Mouse (Mus musculus) liver, adult 2 months (tissue): ENCODE measurements at regions not wholly inside any gene's neighbourhood (a gene's known extent, or its start where the extent isn't known, plus 50 kb on each side); places are given as distances from the start of the nearest gene placed in this dataset.

Experiments used
- DNase-seq: peaks from one replicate; pipeline ENCODE4 v3.0.0-alpha.2; 2011; ENCODE audit warnings: low read depth, low spot score; ENCODE audit errors: extremely low read depth
- H3K27ac ChIP-seq: fragments of 200-500 bp; replicated peaks from 2 replicates; pipeline ENCODE4 v1.5.1; 2012; ENCODE audit warnings: low read depth, mild to moderate bottlenecking, control low read depth, inconsistent platforms, low read length; ENCODE audit not compliant: insufficient read depth
- H3K27me3 ChIP-seq: fragments of 200-500 bp; 2 replicates; pipeline ENCODE4 v1.6.1; 2012; ENCODE audit warnings: mild to moderate bottlenecking, moderate library complexity, low read length, inconsistent platforms; ENCODE audit not compliant: control insufficient read depth, insufficient read depth
- H3K36me3 ChIP-seq: fragments of 200-500 bp; 2 replicates; pipeline ENCODE4 v1.6.1; 2012; ENCODE audit warnings: low read length, inconsistent platforms; ENCODE audit not compliant: control insufficient read depth, insufficient read depth
- H3K4me1 ChIP-seq: fragments of 200-500 bp; 2 replicates; pipeline ENCODE4 v1.6.1; 2011; ENCODE audit warnings: low read length; ENCODE audit not compliant: control insufficient read depth, insufficient read depth
- H3K4me3 ChIP-seq: fragments of 200-500 bp; 2 replicates; pipeline ENCODE4 v1.5.1; 2011; ENCODE audit warnings: low read depth, mild to moderate bottlenecking, control low read depth, low read length, moderate library complexity; ENCODE audit not compliant: insufficient read depth
- H3K79me2 ChIP-seq: fragments of 200-500 bp; 2 replicates; pipeline ENCODE4 v1.6.1; 2012; ENCODE audit warnings: inconsistent platforms, mild to moderate bottlenecking, low read length, moderate library complexity; ENCODE audit not compliant: control insufficient read depth, insufficient read depth
- H3K9ac ChIP-seq: fragments of 200-500 bp; 2 replicates; pipeline ENCODE4 v1.6.1; 2012; ENCODE audit warnings: low read depth, mild to moderate bottlenecking, control low read depth, inconsistent platforms, low read length
- CTCF ChIP-seq: fragments of 200-500 bp; IDR thresholded peaks from 2 replicates; pipeline ENCODE4 v1.5.1; 2011; ENCODE audit warnings: low read depth, low read length, control low read depth
- POLR2A ChIP-seq: fragments of 200-500 bp; IDR thresholded peaks from 2 replicates; pipeline ENCODE4 v1.6.1; 2011; ENCODE audit warnings: low read length, control low read depth; ENCODE audit not compliant: insufficient read depth; ENCODE audit errors: extremely low read depth
- WGBS: fragments of 180-500 bp; shearing (Covaris S2); methylation state at CpG from one replicate; pipeline ENCODE4 v1.1.7; 2018; 5-methylcytosine and 5-hydroxymethylcytosine counted together

DNA sequence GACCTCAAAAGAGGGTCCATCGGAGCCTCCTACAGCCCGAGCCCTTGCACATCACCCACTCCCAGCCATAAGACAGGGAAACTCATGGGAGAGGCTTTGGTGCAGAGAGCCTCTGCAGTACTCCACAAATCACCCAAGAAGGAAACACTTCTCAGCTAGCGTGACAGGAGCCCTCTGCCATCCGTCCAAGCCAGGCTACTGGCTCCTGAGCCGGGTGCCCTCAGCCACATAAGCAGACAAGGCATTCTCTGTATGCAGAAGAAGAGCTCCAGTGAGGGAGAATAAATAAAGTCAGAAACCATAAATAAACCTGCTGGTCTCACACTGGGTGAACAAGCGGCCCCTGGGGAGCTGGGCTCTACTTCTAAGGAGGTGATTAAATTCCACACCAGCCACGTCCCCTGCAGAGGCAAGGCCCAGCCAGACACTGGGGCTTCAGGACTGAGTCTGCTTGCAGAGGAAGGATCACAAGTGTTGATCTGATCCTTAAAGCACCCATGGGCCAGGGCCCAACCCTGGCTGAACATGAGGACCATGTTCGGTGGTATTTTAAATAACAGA is 243.0 kb upstream of the Mocs1 start:
- TF ChIP-seq CTCF (no peak), POLR2A (no peak)
- Histone ChIP-seq H3K27me3 (no peaks in the 10 kb centered on the region), H3K27ac (no peak overlapping the region), H3K36me3 (no peaks in the 10 kb centered on the region), H3K9ac (no peak overlapping the region), H3K79me2 (no peaks in the 10 kb centered on the region), H3K4me1 (no peaks in the 10 kb centered on the region), H3K4me3 (no peak overlapping the region)
- no peak for DNase-seq
- WGBS = 74% methylated on average over 8 of the region's 8 CpGs

DNA sequence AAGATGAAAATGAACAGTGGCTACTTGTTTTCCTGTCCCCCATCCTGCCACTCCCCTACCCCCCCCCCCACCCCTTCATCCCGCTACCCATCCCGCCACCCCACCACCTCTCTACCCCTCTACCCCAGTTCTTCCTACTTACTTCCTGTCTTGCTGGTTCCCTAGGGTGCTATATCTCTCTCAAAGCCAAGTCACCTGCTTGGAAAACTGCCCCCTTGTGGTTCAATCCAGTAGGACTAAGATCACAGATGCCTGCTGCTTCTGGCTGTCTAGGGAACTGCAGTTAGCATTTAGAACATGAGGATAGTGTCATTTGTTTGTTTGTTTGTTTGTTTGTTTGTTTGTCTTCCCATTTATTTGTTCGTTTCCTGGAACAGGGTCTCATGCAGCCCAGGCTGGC is 238.4 kb upstream of the Mocs1 start:
- no peaks in the 10 kb centered on the region for H3K27me3 ChIP-seq
- H3K9ac ChIP-seq = no peak overlapping the region
- H3K4me3 ChIP-seq = no peak overlapping the region
- H3K36me3 ChIP-seq = no peaks in the 10 kb centered on the region
- peak; percentile 19 for DNase-seq
- TF ChIP-seq CTCF = peak; percentile 43
- no peak for TF ChIP-seq POLR2A
- 54% methylated on average over 3 of the region's 3 CpGs for WGBS
- no peak overlapping the region for H3K27ac ChIP-seq
- H3K4me1 ChIP-seq = no peaks in the 10 kb centered on the region
- no peaks in the 10 kb centered on the region for H3K79me2 ChIP-seq

DNA sequence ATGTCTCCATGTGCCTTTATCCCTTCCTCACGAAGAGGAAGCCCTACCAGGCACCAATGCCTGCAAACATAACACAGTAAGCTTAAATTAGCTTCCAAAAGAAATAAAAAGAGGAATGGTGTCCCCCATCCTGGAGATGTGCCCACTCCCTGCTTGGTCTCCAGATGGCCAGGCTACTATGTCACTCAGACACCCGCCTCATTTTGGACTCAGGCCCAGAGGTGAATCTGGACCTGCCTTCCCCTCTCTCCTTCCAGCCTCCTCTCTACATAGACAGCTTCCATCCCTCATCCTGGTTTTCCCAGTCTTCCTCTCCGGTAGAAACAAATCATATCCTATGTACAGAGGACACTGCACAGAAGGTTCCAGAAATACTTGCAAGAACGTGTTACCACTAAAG is 237.8 kb upstream of the Mocs1 start:
- no peaks in the 10 kb centered on the region for H3K27me3 ChIP-seq
- H3K4me3 ChIP-seq = no peak overlapping the region
- no peaks in the 10 kb centered on the region for H3K36me3 ChIP-seq
- TF ChIP-seq CTCF (no peak), POLR2A (no peak)
- WGBS = 74% methylated on average over 4 of the region's 4 CpGs
- DNase-seq = no peak
- H3K4me1 ChIP-seq = no peaks in the 10 kb centered on the region
- H3K79me2 ChIP-seq = no peaks in the 10 kb centered on the region
- H3K27ac ChIP-seq = no peak overlapping the region
- no peak overlapping the region for H3K9ac ChIP-seq

DNA sequence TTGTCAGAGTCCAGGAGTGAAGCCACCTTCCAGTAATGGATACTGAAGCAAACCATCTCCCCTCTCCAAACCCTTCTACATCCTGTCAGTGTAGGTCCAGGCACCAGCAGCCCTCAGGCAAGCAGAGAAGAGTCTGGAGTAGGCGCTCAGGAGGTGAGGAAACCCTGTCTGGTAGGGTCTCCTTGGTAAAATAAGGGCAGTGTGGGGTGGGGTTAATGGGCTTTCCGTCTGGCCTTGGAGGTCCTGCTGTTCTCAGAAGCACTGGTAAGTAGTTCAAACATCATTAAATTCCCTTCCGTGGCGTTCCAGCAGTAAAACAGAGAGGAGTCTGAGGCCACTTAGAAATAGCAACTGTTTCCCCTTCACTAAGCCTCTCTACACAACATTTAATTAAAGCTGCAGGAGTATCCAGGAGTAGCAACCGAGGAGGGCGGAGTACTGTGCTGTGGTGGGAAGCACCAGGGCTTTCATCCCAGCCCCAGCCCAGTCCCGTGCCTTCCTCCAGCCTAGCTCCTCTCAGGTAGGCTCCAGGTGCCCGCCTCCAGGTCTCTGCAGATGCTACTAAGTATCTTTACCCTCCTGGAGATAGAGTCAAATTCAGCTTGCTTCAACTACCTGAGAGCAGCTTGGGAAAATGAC is 232.0 kb upstream of the Mocs1 start:
- H3K27me3 ChIP-seq = no peaks in the 10 kb centered on the region
- no peak for TF ChIP-seq CTCF
- no peak for TF ChIP-seq POLR2A
- H3K9ac ChIP-seq = no peak overlapping the region
- no peak for DNase-seq
- no peak overlapping the region for H3K4me3 ChIP-seq
- no peaks in the 10 kb centered on the region for H3K36me3 ChIP-seq
- 72% methylated on average over 8 of the region's 8 CpGs for whole genome bisulfite sequencing
- no peaks in the 10 kb centered on the region for H3K4me1 ChIP-seq
- H3K79me2 ChIP-seq = no peaks in the 10 kb centered on the region
- H3K27ac ChIP-seq = no peak overlapping the region

DNA sequence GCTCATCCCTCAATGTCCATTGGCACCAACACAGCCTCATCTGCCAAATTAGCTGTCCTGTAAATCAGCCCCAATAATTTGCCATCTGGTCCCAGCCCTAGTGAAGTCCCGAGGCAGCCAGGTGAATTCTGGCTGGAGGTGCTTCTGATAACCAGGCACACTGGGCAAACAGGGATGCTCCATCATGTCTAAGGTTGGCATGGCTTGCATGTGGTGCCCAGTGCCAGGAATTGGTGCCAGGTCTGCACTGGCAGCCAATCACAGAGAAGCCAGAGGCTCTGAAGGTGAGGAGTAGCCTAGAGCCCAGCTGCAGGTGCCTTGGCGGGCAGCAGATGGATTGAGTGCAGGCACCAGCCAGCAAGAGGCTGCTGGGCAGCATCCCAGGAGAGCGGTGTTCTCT is 226.7 kb upstream of the Mocs1 start:
- WGBS = 86% methylated on average over 3 of the region's 3 CpGs
- TF ChIP-seq POLR2A (no peak), CTCF (no peak)
- H3K9ac ChIP-seq = no peak overlapping the region
- H3K4me3 ChIP-seq = no peak overlapping the region
- no peak for DNase-seq
- no peaks in the 10 kb centered on the region for H3K79me2 ChIP-seq
- no peak overlapping the region for H3K27ac ChIP-seq
- no peaks in the 10 kb centered on the region for H3K27me3 ChIP-seq
- H3K4me1 ChIP-seq = no peaks in the 10 kb centered on the region
- H3K36me3 ChIP-seq = no peaks in the 10 kb centered on the region

DNA sequence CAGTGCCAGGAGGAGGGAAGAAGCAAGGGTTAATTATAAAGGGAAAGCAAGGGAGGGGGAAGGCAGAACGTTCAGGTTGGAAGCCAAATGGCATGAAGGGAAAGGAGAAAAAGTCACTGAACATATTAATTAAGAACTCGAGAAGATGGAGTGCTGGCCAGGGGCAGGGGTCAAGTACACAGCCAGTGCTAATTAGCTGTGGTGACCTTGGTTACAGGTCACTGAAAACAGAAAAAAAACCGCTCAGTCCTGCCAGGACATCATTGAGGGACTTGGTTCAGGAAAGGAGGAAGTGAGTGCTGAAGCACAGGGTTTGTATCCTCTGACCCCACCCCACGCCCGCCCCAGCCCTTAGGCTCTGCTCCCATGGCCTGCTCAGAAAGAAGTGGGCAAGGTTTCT is 223.1 kb upstream of the Mocs1 start:
- no peaks in the 10 kb centered on the region for H3K36me3 ChIP-seq
- 21% methylated on average over 5 of the region's 5 CpGs for WGBS

More for the DNA sequence above, 223.1 kb upstream of the Mocs1 start:
- Histone ChIP-seq H3K27ac (no peak overlapping the region), H3K27me3 (no peaks in the 10 kb centered on the region), H3K9ac (no peak overlapping the region), H3K4me1 (no peaks in the 10 kb centered on the region), H3K4me3 (no peak overlapping the region), H3K79me2 (no peaks in the 10 kb centered on the region)
- TF ChIP-seq POLR2A (no peak), CTCF (no peak)
- DNase-seq = peak; percentile 35
